Mouse (Mus musculus) lung, adult 2 months (tissue): ENCODE data around the gene Tgfbr2. TPM values are rescaled to one million over a fixed set of nuclear protein-coding genes. Genes with fewer than 3 reads are reported as not detected.
A peak's percentile ranks its signal among the peaks of the same experiment; 100 is the strongest.

Experiments used
- DNase-seq: peaks from one replicate; pipeline ENCODE4 v3.0.0; 2022
- H3K4me1 ChIP-seq: fragments of 200-500 bp; 2 replicates; pipeline ENCODE4 v1.6.1; 2011; ENCODE audit warnings: low read length; ENCODE audit not compliant: control insufficient read depth, insufficient read depth
- H3K4me3 ChIP-seq: fragments of 200-500 bp; replicated peaks from 2 replicates; pipeline ENCODE3; 2011; ENCODE audit warnings: low read depth, mild to moderate bottlenecking, control low read depth, low read length; ENCODE audit errors: extremely low read depth
- CTCF ChIP-seq: fragments of 200-500 bp; IDR thresholded peaks from 2 replicates; pipeline ENCODE4 v1.5.1; 2011; ENCODE audit warnings: mild to moderate bottlenecking, low read length, control low read depth; ENCODE audit not compliant: insufficient read depth
- POLR2A ChIP-seq: fragments of 200-500 bp; IDR thresholded peaks from 2 replicates; pipeline ENCODE4 v1.6.1; 2011; ENCODE audit warnings: low read depth, mild to moderate bottlenecking, control low read depth, low read length, borderline replicate concordance; ENCODE audit errors: extremely low read depth
- WGBS: fragments of 180-500 bp; shearing (Covaris S2); methylation state at CpG from one replicate; pipeline ENCODE4 v1.1.7; 2018; 5-methylcytosine and 5-hydroxymethylcytosine counted together
- polyA plus RNA-seq: library from polyadenylated mRNA; depleted of rRNA; stranded (reverse); fragments of >200 nt; gene quantifications from 2 replicates; pipeline ENCODE4 v1.2.3, GENCODE M21; 2012

The Tgfbr2 gene
- polyA plus RNA-seq, 1 experiment, result 146 TPM

- no peak overlapping the region for H3K4me3 ChIP-seq
- DNase-seq, result no peak
- 82% methylated on average over 4 of the region's 4 CpGs for WGBS
- peaks cover 9% of the 10 kb centered on the region for H3K4me1 ChIP-seq
- no peak for TF ChIP-seq CTCF
- no peak for TF ChIP-seq POLR2A
Measured at GRCm38 (mm10) chr9:116126494-116126893, 48.7 kb downstream of the Tgfbr2 start.

- no peak for DNase-seq
- TF ChIP-seq POLR2A, result no peak
- no peak for TF ChIP-seq CTCF
- Histone ChIP-seq H3K4me1 (peaks cover 9% of the 10 kb centered on the region), H3K4me3 (no peak overlapping the region)
- 41% methylated on average over 9 of the region's 9 CpGs for WGBS
Measured at GRCm38 (mm10) chr9:116122969-116123589, 52.1 kb downstream of the Tgfbr2 start.

- Histone ChIP-seq H3K4me3 (no peak overlapping the region), H3K4me1 (peaks cover 9% of the 10 kb centered on the region)
- TF ChIP-seq POLR2A (no peak), CTCF (peak; percentile 29; the same call in 1 of the 2 replicates)
- no peak for DNase-seq
- WGBS, result 57% methylated on average over 6 of the region's 6 CpGs
Measured at GRCm38 (mm10) chr9:116122544-116122943, 52.6 kb downstream of the Tgfbr2 start.

- TF ChIP-seq POLR2A (no peak), CTCF (no peak)
- Histone ChIP-seq H3K4me3 (no peak overlapping the region), H3K4me1 (peaks cover 9% of the 10 kb centered on the region)
- WGBS, result 59% methylated on average over 7 of the region's 7 CpGs
- DNase-seq, result no peak
Measured at GRCm38 (mm10) chr9:116121472-116121871, 53.7 kb downstream of the Tgfbr2 start.

- WGBS, result 86% methylated on average over 7 of the region's 7 CpGs
- Histone ChIP-seq H3K4me3 (no peak overlapping the region), H3K4me1 (peaks cover 9% of the 10 kb centered on the region)
- TF ChIP-seq CTCF (no peak), POLR2A (no peak)
- DNase-seq, result no peak
Measured at GRCm38 (mm10) chr9:116119990-116120389, 55.2 kb downstream of the Tgfbr2 start.

- DNase-seq, result no peak
- 68% methylated on average over 8 of the region's 8 CpGs for WGBS
- Histone ChIP-seq H3K4me1 (peaks cover 13% of the 10 kb centered on the region), H3K4me3 (no peak overlapping the region)
- no peak for TF ChIP-seq CTCF
Measured at GRCm38 (mm10) chr9:116118332-116118872, 56.8 kb downstream of the Tgfbr2 start.

GRCm38 (mm10) chr9:116115875-116116274, 59.3 kb downstream of the Tgfbr2 start:
- no peak overlapping the region for H3K4me3 ChIP-seq
- peaks cover 11% of the 10 kb centered on the region for H3K4me1 ChIP-seq
- WGBS, result 89% methylated on average over 7 of the region's 7 CpGs
- DNase-seq, result no peak
- no peak for TF ChIP-seq CTCF
- TF ChIP-seq POLR2A, result no peak

- 23% methylated on average over 4 of the region's 4 CpGs for WGBS
- DNase-seq, result no peak
- Histone ChIP-seq H3K4me1 (peaks cover 11% of the 10 kb centered on the region), H3K4me3 (no peak overlapping the region)
- TF ChIP-seq POLR2A (no peak), CTCF (no peak)
Measured at GRCm38 (mm10) chr9:116114339-116114738, 60.8 kb downstream of the Tgfbr2 start.

GRCm38 (mm10) chr9:116111149-116111970, 63.8 kb downstream of the Tgfbr2 start:
- DNase-seq, result no peak
- 69% methylated on average over 9 of the region's 9 CpGs for WGBS
- no peak for TF ChIP-seq CTCF
- TF ChIP-seq POLR2A, result no peak
- Histone ChIP-seq H3K4me1 (peaks cover 11% of the 10 kb centered on the region), H3K4me3 (no peak overlapping the region)

GRCm38 (mm10) chr9:116108729-116109128, 66.4 kb downstream of the Tgfbr2 start:
- TF ChIP-seq CTCF (no peak), POLR2A (no peak)
- Histone ChIP-seq H3K4me3 (no peak overlapping the region), H3K4me1 (peaks cover 7% of the 10 kb centered on the region; the same call in 1 of the 2 replicates)
- DNase-seq, result no peak
- 42% methylated on average over 2 of the region's 2 CpGs for WGBS
